Mouse (Mus musculus) embryonic facial prominence, embryonic 10.5 days (tissue): ENCODE data around the gene Gtf2h1. TPM values are rescaled to one million over a fixed set of nuclear protein-coding genes. Genes with fewer than 3 reads are reported as not detected.

Experiments
- DNase-seq: peaks from one replicate; pipeline ENCODE4 v3.0.0-alpha.2; 2017; ENCODE audit warnings: low spot score
- H3K27ac ChIP-seq: fragments of 300-500 bp; sonication (generic); replicated peaks from 2 replicates; pipeline ENCODE4 v1.5.1; 2016; ENCODE audit warnings: mild to moderate bottlenecking
- H3K27me3 ChIP-seq: fragments of 300-500 bp; sonication (generic); replicated peaks from 2 replicates; pipeline ENCODE4 v1.6.1; 2016; ENCODE audit warnings: low read depth, mild to moderate bottlenecking; ENCODE audit not compliant: poor library complexity, severe bottlenecking
- H3K36me3 ChIP-seq: fragments of 300-500 bp; sonication (generic); replicated peaks from 2 replicates; pipeline ENCODE4 v1.6.1; 2016; ENCODE audit warnings: mild to moderate bottlenecking, moderate library complexity
- H3K4me1 ChIP-seq: fragments of 300-500 bp; sonication (generic); 2 replicates; pipeline ENCODE4 v1.6.1; 2016
- H3K4me3 ChIP-seq: fragments of 300-500 bp; sonication (generic); 2 replicates; pipeline ENCODE4 v1.5.1; 2016; ENCODE audit warnings: mild to moderate bottlenecking, moderate library complexity
- H3K9me3 ChIP-seq: fragments of 300-500 bp; sonication (generic); 2 replicates; pipeline ENCODE4 v1.6.1; 2016; ENCODE audit warnings: mild to moderate bottlenecking
- WGBS: fragments of 180-500 bp; shearing (Covaris S2); methylation state at CpG from one replicate; pipeline ENCODE4 v1.1.7; 2016; 5-methylcytosine and 5-hydroxymethylcytosine counted together
- polyA plus RNA-seq: library from polyadenylated mRNA; unstranded; fragments of >200 nt; fragmentation: Nextera tagmentation; extraction: Ambion mirVana; gene quantifications from 2 replicates; pipeline ENCODE4 v1.2.1, GENCODE M21; 2016

Gtf2h1 gene
- polyA plus RNA-seq, 1 experiment from 2014 or later = 49.3 TPM

- no peaks in the 10 kb centered on the region for H3K9me3 ChIP-seq
- peaks cover 26% of the 10 kb centered on the region for H3K27me3 ChIP-seq
- peaks cover 50% of the 10 kb centered on the region for H3K4me1 ChIP-seq
- peaks cover 32% of the 10 kb centered on the region for H3K36me3 ChIP-seq
- H3K27ac ChIP-seq = peak overlapping the region; percentile 98
- peak overlapping the region; percentile 81 for H3K4me3 ChIP-seq
- under 1% methylated on average over 51 of the region's 51 CpGs for WGBS
- DNase-seq = peak; percentile 97
Measured at GRCm38 (mm10) chr7:46845211-46845977, 49.5 kb downstream of the Gtf2h1 start.

GRCm38 (mm10) chr7:46845978-46846485 is 50.1 kb downstream of the Gtf2h1 start:
- Histone ChIP-seq H3K27ac (peak overlapping the region; percentile 98), H3K4me3 (peak overlapping the region; percentile 81), H3K36me3 (peaks cover 38% of the 10 kb centered on the region), H3K27me3 (peaks cover 20% of the 10 kb centered on the region), H3K4me1 (peaks cover 44% of the 10 kb centered on the region), H3K9me3 (no peaks in the 10 kb centered on the region)
- DNase-seq = no peak
- under 1% methylated on average over 36 of the region's 36 CpGs for WGBS

DNA sequence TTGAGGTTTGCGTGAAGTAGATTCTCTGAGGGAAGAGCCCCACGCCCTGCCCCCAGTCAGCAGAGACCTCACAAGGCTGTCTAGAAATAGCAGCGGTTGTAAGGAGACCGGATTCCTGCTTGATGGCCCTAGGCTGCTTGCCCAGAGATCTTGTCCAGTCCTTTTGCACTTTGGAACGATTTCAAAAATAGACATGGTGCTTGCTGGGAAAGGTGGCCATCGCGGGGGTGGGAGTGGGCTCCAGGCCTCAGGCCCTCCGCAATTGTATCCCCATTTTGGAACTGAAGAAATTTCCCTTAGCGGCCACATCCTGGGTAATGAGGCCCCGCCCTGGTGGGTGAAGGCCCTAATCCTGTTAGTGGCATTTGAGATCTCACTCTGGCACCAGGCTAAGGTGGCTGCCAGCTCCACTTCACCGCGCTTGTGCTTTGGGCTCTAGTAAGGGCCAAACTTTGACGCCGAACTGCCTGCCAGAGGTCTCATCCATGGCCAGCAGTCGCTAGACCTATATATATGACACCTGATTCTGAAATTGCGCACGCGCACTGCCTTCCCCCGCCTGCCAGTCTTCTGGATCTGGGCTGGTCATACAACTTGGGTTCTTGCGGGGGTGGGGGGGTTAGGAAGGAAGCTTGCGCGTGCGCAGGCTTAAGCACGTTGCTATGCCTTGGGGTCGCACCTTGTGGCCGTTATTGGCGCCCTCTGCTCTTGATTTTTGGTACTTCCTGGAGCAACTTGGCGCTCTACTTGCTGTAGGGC is 50.8 kb downstream of the Gtf2h1 start:
- Histone ChIP-seq H3K36me3 (peaks cover 45% of the 10 kb centered on the region), H3K27ac (peak overlapping the region; percentile 98), H3K4me3 (peak overlapping the region; percentile 81), H3K4me1 (peaks cover 39% of the 10 kb centered on the region), H3K9me3 (no peaks in the 10 kb centered on the region), H3K27me3 (peaks cover 13% of the 10 kb centered on the region)
- WGBS = 1% methylated on average over 28 of the region's 28 CpGs
- peak; percentile 87 for DNase-seq

DNA sequence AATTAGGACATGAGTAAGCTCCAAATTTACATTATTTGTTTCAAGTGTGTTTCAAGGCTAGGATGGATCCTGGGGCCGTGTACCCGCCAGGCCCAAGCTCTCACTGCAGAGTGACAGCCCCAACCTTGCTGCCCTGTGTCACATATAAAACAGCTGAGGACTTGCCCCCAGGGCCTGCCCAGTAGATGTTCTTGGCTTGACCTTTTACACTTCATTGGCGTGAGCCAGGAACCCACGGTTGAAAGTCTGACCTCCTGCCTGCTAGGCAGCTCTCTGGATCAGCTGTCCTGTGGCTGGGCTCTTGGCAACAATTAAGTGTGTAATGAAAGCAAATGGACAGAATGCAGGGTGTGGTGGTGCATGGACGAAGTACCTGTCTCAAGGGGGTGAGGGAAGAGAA is 53.4 kb downstream of the Gtf2h1 start:
- no peaks in the 10 kb centered on the region for H3K27me3 ChIP-seq
- H3K36me3 ChIP-seq = peaks cover 71% of the 10 kb centered on the region
- H3K4me1 ChIP-seq = peaks cover 25% of the 10 kb centered on the region
- no peak for DNase-seq
- H3K4me3 ChIP-seq = no peak overlapping the region
- 71% methylated on average over 5 of the region's 5 CpGs for WGBS
- H3K9me3 ChIP-seq = no peaks in the 10 kb centered on the region
- H3K27ac ChIP-seq = no peak overlapping the region

DNA sequence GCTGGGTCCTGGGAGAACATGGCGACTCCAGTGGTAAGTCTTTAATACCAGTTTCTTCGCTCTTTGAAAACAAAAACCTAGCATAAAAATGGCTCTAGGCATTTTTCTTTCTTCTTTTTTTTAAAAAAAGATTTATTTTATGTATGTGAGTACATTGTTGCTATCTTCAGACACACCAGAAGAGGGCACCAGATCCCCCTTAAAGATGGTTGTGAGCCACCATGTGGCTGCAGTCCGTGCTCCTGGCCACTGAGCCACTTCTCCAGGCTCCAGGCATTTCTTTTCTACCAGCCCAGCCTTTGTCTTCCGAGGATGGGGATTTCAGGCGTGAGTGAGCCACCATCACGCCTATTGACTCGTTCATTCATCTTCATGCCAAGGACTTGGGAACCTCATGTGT is 55.1 kb downstream of the Gtf2h1 start:
- DNase-seq = no peak
- Histone ChIP-seq H3K36me3 (peaks cover 88% of the 10 kb centered on the region), H3K27me3 (no peaks in the 10 kb centered on the region), H3K4me1 (peaks cover 11% of the 10 kb centered on the region), H3K4me3 (no peak overlapping the region), H3K27ac (no peak overlapping the region), H3K9me3 (no peaks in the 10 kb centered on the region)
- 85% methylated on average over 7 of the region's 7 CpGs for WGBS

GRCm38 (mm10) chr7:46852666-46853065 is 56.8 kb downstream of the Gtf2h1 start:
- Histone ChIP-seq H3K27me3 (no peaks in the 10 kb centered on the region), H3K27ac (no peak overlapping the region), H3K36me3 (peaks cover 91% of the 10 kb centered on the region), H3K9me3 (no peaks in the 10 kb centered on the region), H3K4me1 (peaks cover 1% of the 10 kb centered on the region; the same call in 1 of the 2 replicates), H3K4me3 (no peak overlapping the region)
- no peak for DNase-seq
- 89% methylated on average over 1 of the region's 1 CpGs for WGBS

DNA sequence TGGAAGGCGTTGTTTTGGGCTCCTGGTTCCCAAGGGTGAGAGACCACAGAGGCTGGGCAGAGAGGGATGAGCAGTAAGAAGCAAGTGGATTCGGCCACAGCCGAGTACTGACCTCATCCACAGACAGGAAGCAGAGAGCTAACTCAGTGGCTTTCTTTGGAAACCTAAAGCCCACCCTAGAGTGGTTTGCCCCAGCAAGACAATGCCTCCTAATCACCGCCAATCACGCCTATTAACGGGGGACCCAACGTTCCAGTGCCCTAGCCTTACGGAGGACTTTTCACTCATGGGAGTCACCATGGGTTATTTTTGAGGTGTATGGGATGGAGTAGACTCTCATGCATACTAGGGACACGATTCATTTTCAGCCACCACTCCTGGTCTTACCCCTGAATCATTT is 57.5 kb downstream of the Gtf2h1 start:
- Histone ChIP-seq H3K27me3 (no peaks in the 10 kb centered on the region), H3K4me3 (no peak overlapping the region), H3K4me1 (no peaks in the 10 kb centered on the region), H3K27ac (no peak overlapping the region), H3K36me3 (peaks cover 84% of the 10 kb centered on the region), H3K9me3 (no peaks in the 10 kb centered on the region)
- 91% methylated on average over 9 of the region's 9 CpGs for WGBS
- DNase-seq = no peak

- Histone ChIP-seq H3K9me3 (no peaks in the 10 kb centered on the region), H3K27me3 (no peaks in the 10 kb centered on the region), H3K27ac (no peak overlapping the region), H3K4me1 (no peaks in the 10 kb centered on the region), H3K36me3 (peaks cover 57% of the 10 kb centered on the region), H3K4me3 (no peak overlapping the region)
- 70% methylated on average over 7 of the region's 7 CpGs for WGBS
- no peak for DNase-seq
Measured at GRCm38 (mm10) chr7:46855866-46856560, 60.1 kb downstream of the Gtf2h1 start.

- WGBS = 77% methylated on average over 9 of the region's 9 CpGs
- Histone ChIP-seq H3K4me3 (no peak overlapping the region), H3K4me1 (no peaks in the 10 kb centered on the region), H3K27me3 (no peaks in the 10 kb centered on the region), H3K27ac (no peak overlapping the region), H3K9me3 (no peaks in the 10 kb centered on the region), H3K36me3 (peaks cover 43% of the 10 kb centered on the region)
- DNase-seq = no peak
Measured at GRCm38 (mm10) chr7:46857436-46857835, 61.5 kb downstream of the Gtf2h1 start.

- Histone ChIP-seq H3K27me3 (no peaks in the 10 kb centered on the region), H3K4me1 (no peaks in the 10 kb centered on the region), H3K9me3 (no peaks in the 10 kb centered on the region), H3K36me3 (peaks cover 27% of the 10 kb centered on the region), H3K27ac (no peak overlapping the region), H3K4me3 (no peak overlapping the region)
- no peak for DNase-seq
- WGBS = 62% methylated on average over 6 of the region's 6 CpGs
Measured at GRCm38 (mm10) chr7:46859031-46859430, 63.1 kb downstream of the Gtf2h1 start.

GRCm38 (mm10) chr7:46860996-46861395 is 65.1 kb downstream of the Gtf2h1 start, which contains the start of gene Ldhc:
TSS of gene Ldhc (plus strand) at chr7:46861203.
- no peak within 1 kb of the TSS for H3K27ac ChIP-seq
- H3K4me3 ChIP-seq = no peak within 1 kb of the TSS
- 41% methylated on average over 10 of the region's 10 CpGs for WGBS
- peaks cover 7% of the 10 kb centered on the region for H3K36me3 ChIP-seq
- no peaks in the 10 kb centered on the region for H3K9me3 ChIP-seq
- no peaks in the 10 kb centered on the region for H3K4me1 ChIP-seq
- DNase-seq = no peak
- H3K27me3 ChIP-seq = no peaks in the 10 kb centered on the region

DNA sequence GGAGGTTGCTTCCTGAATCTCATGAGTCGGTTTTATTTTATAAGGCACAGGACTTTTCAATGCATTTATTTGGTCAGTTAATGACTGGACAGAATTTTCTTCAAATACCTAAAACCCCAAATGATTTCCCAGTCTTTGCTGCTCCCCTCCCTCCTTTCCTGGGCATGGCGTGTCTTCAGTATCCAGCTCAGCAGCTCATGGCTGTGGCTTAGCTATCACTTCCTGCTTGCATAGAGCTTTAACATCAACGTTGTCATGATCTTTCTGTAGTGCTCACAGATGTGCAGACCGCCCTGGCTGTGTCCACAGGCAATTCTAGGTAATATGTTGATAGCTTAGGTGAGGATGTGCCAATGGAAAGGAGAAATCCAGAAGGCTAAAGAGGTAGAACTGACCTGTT is 76.1 kb downstream of the Gtf2h1 start:
- no peak overlapping the region for H3K27ac ChIP-seq
- H3K4me3 ChIP-seq = no peak overlapping the region
- H3K27me3 ChIP-seq = no peaks in the 10 kb centered on the region
- no peaks in the 10 kb centered on the region for H3K9me3 ChIP-seq
- 78% methylated on average over 4 of the region's 4 CpGs for WGBS
- H3K4me1 ChIP-seq = no peaks in the 10 kb centered on the region
- H3K36me3 ChIP-seq = no peaks in the 10 kb centered on the region
- DNase-seq = no peak
